29 mouse cellular contexts compared by ENCODE assay signal in genomic region chr7:135878750-135879149, GRCm38 (mm10).
DNase-seq lines count a peak whose midpoint lies in the region; ATAC-seq lines count a peak whose summit lies in the region.
"Had no signal": no experiment of that assay in that cellular context is flagged by ENCODE, and none has a peak within 500 bp of the region (broad histone marks: within the 10 kb centered on the region; RNA-seq: fewer than 3 reads in every experiment).

No protein-coding gene starts in this region.

- H3K9ac ChIP-seq in lung, embryonic 16.5 days (ENCODE audit: low read length), result no peak overlapping the region
- H3K9ac ChIP-seq: embryonic facial prominence, embryonic 13.5 days; forebrain, embryonic 12.5 days; heart, embryonic 15.5 days; intestine, embryonic 15.5 days; liver, embryonic 13.5 days; midbrain, embryonic 15.5 days; neural tube, embryonic 12.5 days had no signal

- H3K4me3 ChIP-seq in lung, embryonic 16.5 days (ENCODE audit: low read length), result no peak overlapping the region
- no peak overlapping the region for H3K4me3 ChIP-seq in brown adipose tissue, adult 24 weeks (ENCODE audit: insufficient read depth, low read depth, low read length)
- H3K4me3 ChIP-seq: embryonic facial prominence, embryonic 13.5 days; erythroblast, embryonic 14.5 days; forebrain, embryonic 12.5 days; heart, embryonic 15.5 days; hindbrain, embryonic 10.5 days; intestine, embryonic 15.5 days; layer of hippocampus, adult 2 months; liver, embryonic 13.5 days; midbrain, embryonic 15.5 days; neural tube, embryonic 12.5 days had no signal

- no peak overlapping the region for H3K4me2 ChIP-seq in lung, embryonic 16.5 days (ENCODE audit: low read depth, low read length)
- H3K4me2 ChIP-seq: embryonic facial prominence, embryonic 13.5 days; forebrain, embryonic 12.5 days; heart, embryonic 15.5 days; intestine, embryonic 15.5 days; liver, embryonic 13.5 days; midbrain, embryonic 15.5 days; neural tube, embryonic 12.5 days had no signal

- ATAC-seq in lung, embryonic 16.5 days (ENCODE audit: low read depth), result 0 out of 2 replicates have a peak, but pooled peaks have one; percentile 34
- ATAC-seq: activated CD4-positive, CD25-positive, alpha-beta regulatory T cell, adult 4 months; hindbrain, embryonic 16.5 days; intestine, embryonic 15.5 days; midbrain, embryonic 15.5 days had no signal

- H3K36me3 ChIP-seq in lung, embryonic 16.5 days (ENCODE audit: control insufficient read depth, insufficient read depth, low read length), result no peaks in the 10 kb centered on the region
- H3K36me3 ChIP-seq: embryonic facial prominence, embryonic 13.5 days; forebrain, embryonic 12.5 days; heart, embryonic 15.5 days; hindbrain, embryonic 10.5 days; intestine, embryonic 15.5 days; liver, embryonic 13.5 days; midbrain, embryonic 15.5 days; neural tube, embryonic 12.5 days had no signal

- intact Hi-C loops in heart, postnatal 10 days (cut with DNase I), result no loop called here

- H3K27ac ChIP-seq in lung, embryonic 16.5 days (ENCODE audit: low read length), result no peak overlapping the region
- H3K27ac ChIP-seq in brown adipose tissue, adult 24 weeks (replicated peaks; ENCODE audit: low read depth, low read length), result 0 out of 2 replicates have a peak overlapping the region, but pooled peaks have one; percentile 13
- H3K27ac ChIP-seq: embryonic facial prominence, embryonic 13.5 days; forebrain, embryonic 12.5 days; heart, embryonic 15.5 days; hindbrain, embryonic 10.5 days; intestine, embryonic 15.5 days; layer of hippocampus, adult 2 months; liver, embryonic 13.5 days; macrophage; midbrain, embryonic 15.5 days; neural tube, embryonic 12.5 days had no signal

- 43% methylated on average over 3 of the region's 3 CpGs for WGBS in lung, embryonic 16.5 days

- peak; percentile 24 for DNase-seq in adrenal gland, postnatal 14 days
- no peak for DNase-seq in adrenal gland, adult 18-20 months (ENCODE audit: low spot score in 2 of 2)
- DNase-seq in heart, adult 18-20 months, result peak; percentile 39 to 67
- no peak for DNase-seq in heart, postnatal 10 days
- no peak for DNase-seq in lung, postnatal 14 days
- DNase-seq: adrenal gland, postnatal 25 days; cerebellum, adult 11 months; cerebellum, postnatal 36 days; embryo, embryonic 11 days; kidney, adult 9 months; kidney, postnatal 25 days; liver, embryonic 13.5 days; retina, postnatal 1 day; right cerebral cortex, postnatal 25 days; thymus, postnatal 25 days had no signal

- H3K4me1 ChIP-seq in lung, embryonic 16.5 days (replicated peaks; ENCODE audit: control insufficient read depth, insufficient read depth, low read length), result no peaks in the 10 kb centered on the region
- peaks cover 5% of the 10 kb centered on the region; the same call in 1 of the 2 replicates for H3K4me1 ChIP-seq in brown adipose tissue, adult 24 weeks (ENCODE audit: control insufficient read depth, insufficient read depth, insufficient read length, low read length)
- H3K4me1 ChIP-seq: forebrain, embryonic 12.5 days; intestine, embryonic 15.5 days; liver, embryonic 13.5 days had no signal

- H3K9me3 ChIP-seq in lung, embryonic 16.5 days (ENCODE audit: control insufficient read depth, low read length), result no peaks in the 10 kb centered on the region
- H3K9me3 ChIP-seq: forebrain, embryonic 12.5 days; heart, embryonic 15.5 days; hindbrain, embryonic 10.5 days; intestine, embryonic 15.5 days; liver, embryonic 13.5 days; midbrain, embryonic 15.5 days; neural tube, embryonic 12.5 days had no signal

- no peaks in the 10 kb centered on the region for H3K27me3 ChIP-seq in lung, embryonic 16.5 days (ENCODE audit: control insufficient read depth, insufficient read depth, low read depth, low read length)
- H3K27me3 ChIP-seq: embryonic facial prominence, embryonic 13.5 days; heart, embryonic 15.5 days; intestine, embryonic 15.5 days; liver, embryonic 13.5 days; midbrain, embryonic 15.5 days; neural tube, embryonic 12.5 days had no signal

Comparison
In these comparisons a context has a peak if more than half of its experiments do, and no peak if none do; other contexts are left out.
1. DNase-seq: peak in adrenal gland, postnatal 14 days (single experiment) and heart, adult 18-20 months (2 of 2); none in adrenal gland, adult 18-20 months (0 of 2), heart, postnatal 10 days (0 of 2) and lung, postnatal 14 days (single experiment).